Mouse (Mus musculus) liver, adult 2 months (tissue): ENCODE results near the gene Gm28308. TPM values are rescaled to one million over a fixed set of nuclear protein-coding genes. Genes with fewer than 3 reads are reported as not detected.
A peak's percentile ranks its signal among the peaks of the same experiment; 100 is the strongest.

ENCODE experiments used
- DNase-seq: peaks from one replicate; pipeline ENCODE4 v3.0.0-alpha.2; 2011; ENCODE audit warnings: low read depth, low spot score; ENCODE audit errors: extremely low read depth
- H3K27ac ChIP-seq: fragments of 200-500 bp; replicated peaks from 2 replicates; pipeline ENCODE4 v1.5.1; 2012; ENCODE audit warnings: low read depth, mild to moderate bottlenecking, control low read depth, inconsistent platforms, low read length; ENCODE audit not compliant: insufficient read depth
- H3K27me3 ChIP-seq: fragments of 200-500 bp; 2 replicates; pipeline ENCODE4 v1.6.1; 2012; ENCODE audit warnings: mild to moderate bottlenecking, moderate library complexity, low read length, inconsistent platforms; ENCODE audit not compliant: control insufficient read depth, insufficient read depth
- H3K36me3 ChIP-seq: fragments of 200-500 bp; 2 replicates; pipeline ENCODE4 v1.6.1; 2012; ENCODE audit warnings: low read length, inconsistent platforms; ENCODE audit not compliant: control insufficient read depth, insufficient read depth
- H3K4me1 ChIP-seq: fragments of 200-500 bp; 2 replicates; pipeline ENCODE4 v1.6.1; 2011; ENCODE audit warnings: low read length; ENCODE audit not compliant: control insufficient read depth, insufficient read depth
- H3K4me3 ChIP-seq: fragments of 200-500 bp; 2 replicates; pipeline ENCODE4 v1.5.1; 2011; ENCODE audit warnings: low read depth, mild to moderate bottlenecking, control low read depth, low read length, moderate library complexity; ENCODE audit not compliant: insufficient read depth
- H3K79me2 ChIP-seq: fragments of 200-500 bp; 2 replicates; pipeline ENCODE4 v1.6.1; 2012; ENCODE audit warnings: inconsistent platforms, mild to moderate bottlenecking, low read length, moderate library complexity; ENCODE audit not compliant: control insufficient read depth, insufficient read depth
- H3K9ac ChIP-seq: fragments of 200-500 bp; 2 replicates; pipeline ENCODE4 v1.6.1; 2012; ENCODE audit warnings: low read depth, mild to moderate bottlenecking, control low read depth, inconsistent platforms, low read length
- CTCF ChIP-seq: fragments of 200-500 bp; IDR thresholded peaks from 2 replicates; pipeline ENCODE4 v1.5.1; 2011; ENCODE audit warnings: low read depth, low read length, control low read depth
- POLR2A ChIP-seq: fragments of 200-500 bp; IDR thresholded peaks from 2 replicates; pipeline ENCODE4 v1.6.1; 2011; ENCODE audit warnings: low read length, control low read depth; ENCODE audit not compliant: insufficient read depth; ENCODE audit errors: extremely low read depth
- WGBS: fragments of 180-500 bp; shearing (Covaris S2); methylation state at CpG from one replicate; pipeline ENCODE4 v1.1.7; 2018; 5-methylcytosine and 5-hydroxymethylcytosine counted together
- polyA plus RNA-seq: library from polyadenylated mRNA; depleted of rRNA; stranded (reverse); fragments of >200 nt; gene quantifications from 2 replicates; pipeline ENCODE4 v1.2.3, GENCODE M21; 2012
- total RNA-seq: library from RNA; depleted of rRNA; stranded (reverse); fragments of >200 nt; gene quantifications from 2 replicates; pipeline ENCODE4 v1.2.3, GENCODE M21; 2014

Gm28308 gene
- total and polyA plus RNA-seq, 2 experiments = not detected

- 12% methylated on average over 4 of the region's 4 CpGs for WGBS
- TF ChIP-seq CTCF = no peak
- TF ChIP-seq POLR2A = no peak
- no peaks in the 10 kb centered on the region for H3K4me1 ChIP-seq
- no peak for DNase-seq
- peaks cover 63% of the 10 kb centered on the region for H3K27me3 ChIP-seq
- H3K27ac ChIP-seq = no peak overlapping the region
- H3K79me2 ChIP-seq = no peaks in the 10 kb centered on the region
- no peak overlapping the region for H3K9ac ChIP-seq
- no peaks in the 10 kb centered on the region for H3K36me3 ChIP-seq
- no peak overlapping the region for H3K4me3 ChIP-seq
Measured at GRCm38 (mm10) chr6:52242801-52243332, 29.7 kb upstream of the Gm28308 start.

GRCm38 (mm10) chr6:52241001-52241621 is 28.0 kb upstream of the Gm28308 start:
- H3K4me3 ChIP-seq = no peak overlapping the region
- no peak overlapping the region for H3K9ac ChIP-seq
- WGBS = 8% methylated on average over 9 of the region's 9 CpGs
- H3K27me3 ChIP-seq = peaks cover 65% of the 10 kb centered on the region
- DNase-seq = no peak
- H3K36me3 ChIP-seq = no peaks in the 10 kb centered on the region
- H3K79me2 ChIP-seq = no peaks in the 10 kb centered on the region
- TF ChIP-seq POLR2A (no peak), CTCF (no peak)
- no peaks in the 10 kb centered on the region for H3K4me1 ChIP-seq
- no peak overlapping the region for H3K27ac ChIP-seq

GRCm38 (mm10) chr6:52240389-52241000 is 27.4 kb upstream of the Gm28308 start, which contains the start of gene Hoxa10:
Gene Hoxa10 (minus strand): TSS chr6:52240854.
- DNase-seq = peak; percentile 22
- no peak within 1 kb of the TSS for H3K9ac ChIP-seq
- H3K27me3 ChIP-seq = peaks cover 64% of the 10 kb centered on the region
- TF ChIP-seq CTCF (peak; percentile 81), POLR2A (no peak)
- H3K79me2 ChIP-seq = no peaks in the 10 kb centered on the region
- no peak within 1 kb of the TSS for H3K27ac ChIP-seq
- H3K4me3 ChIP-seq = no peak within 1 kb of the TSS
- WGBS = 4% methylated on average over 35 of the region's 35 CpGs
- H3K36me3 ChIP-seq = no peaks in the 10 kb centered on the region
- no peaks in the 10 kb centered on the region for H3K4me1 ChIP-seq

GRCm38 (mm10) chr6:52239625-52240388 is 26.7 kb upstream of the Gm28308 start:
- H3K27ac ChIP-seq = no peak overlapping the region
- no peaks in the 10 kb centered on the region for H3K36me3 ChIP-seq
- no peaks in the 10 kb centered on the region for H3K79me2 ChIP-seq
- no peaks in the 10 kb centered on the region for H3K4me1 ChIP-seq
- H3K4me3 ChIP-seq = no peak overlapping the region
- no peak overlapping the region for H3K9ac ChIP-seq
- WGBS = 8% methylated on average over 30 of the region's 30 CpGs
- DNase-seq = no peak
- peaks cover 61% of the 10 kb centered on the region for H3K27me3 ChIP-seq
- TF ChIP-seq POLR2A (no peak), CTCF (no peak)

GRCm38 (mm10) chr6:52238976-52239375 is 25.8 kb upstream of the Gm28308 start:
- Histone ChIP-seq H3K79me2 (no peaks in the 10 kb centered on the region), H3K27ac (no peak overlapping the region), H3K27me3 (peaks cover 65% of the 10 kb centered on the region), H3K36me3 (no peaks in the 10 kb centered on the region), H3K4me1 (no peaks in the 10 kb centered on the region), H3K4me3 (no peak overlapping the region), H3K9ac (no peak overlapping the region)
- no peak for DNase-seq
- WGBS = 13% methylated on average over 7 of the region's 7 CpGs
- no peak for TF ChIP-seq POLR2A
